Mouse (Mus musculus) gastrocnemius, adult 2 months (tissue): ENCODE data around the gene Cers1. TPM values are rescaled to one million over a fixed set of nuclear protein-coding genes. Genes with fewer than 3 reads are reported as not detected.

Source experiments
- DNase-seq: peaks from one replicate; pipeline ENCODE4 v3.0.0; 2022
- H3K27ac ChIP-seq: fragments of 200-600 bp; 2 replicates; pipeline ENCODE4 v1.8.1; 2022; ENCODE audit warnings: mild to moderate bottlenecking
- H3K4me3 ChIP-seq: fragments of 200-600 bp; 2 replicates; pipeline ENCODE4 v1.8.1; 2022; ENCODE audit warnings: mild to moderate bottlenecking, moderate library complexity
- CTCF ChIP-seq: fragments of 200-600 bp; IDR thresholded peaks from 2 replicates; pipeline ENCODE4 v1.8.1; 2022; ENCODE audit warnings: antibody characterized with exemption, mild to moderate bottlenecking, moderate library complexity
- intact Hi-C: fragments of 180-260 bp; cut with DNase I; formaldehyde crosslinking; loops from one replicate; pipeline ENCODE4 v1.15.1; 2025
- total RNA-seq, 2 experiments: library from RNA; stranded (reverse); gene quantifications; 2 replicates each; pipeline ENCODE4 v1.2.3; 2021

Gene Cers1
- total RNA-seq, 2 experiments from 2014 or later, result 14.0 to 23.3 TPM

DNA sequence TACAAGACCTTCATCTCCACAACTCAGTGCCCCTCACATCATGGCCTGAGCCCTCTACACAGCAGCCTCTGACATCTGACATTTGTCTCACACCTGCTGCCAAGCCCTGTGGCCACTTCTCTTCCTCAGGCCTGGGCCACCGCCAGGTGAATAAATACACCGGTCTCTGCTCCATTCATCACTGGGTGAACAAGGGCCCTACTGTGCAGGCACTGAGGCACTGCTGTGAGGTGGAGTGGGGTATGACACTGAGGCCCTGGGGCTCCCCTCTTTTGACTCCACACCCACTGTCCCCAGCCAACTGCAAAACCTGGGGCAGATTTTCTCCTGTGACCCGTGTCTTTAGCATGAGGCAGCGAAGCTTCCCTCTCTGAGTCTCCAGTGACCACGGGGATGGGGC, 51.0 kb downstream of the Cers1 start:
- TF ChIP-seq CTCF, result no peak
- no peak overlapping the region for H3K27ac ChIP-seq
- no peak for DNase-seq
- intact Hi-C loops, result no loop called here
- H3K4me3 ChIP-seq, result no peak overlapping the region

DNA sequence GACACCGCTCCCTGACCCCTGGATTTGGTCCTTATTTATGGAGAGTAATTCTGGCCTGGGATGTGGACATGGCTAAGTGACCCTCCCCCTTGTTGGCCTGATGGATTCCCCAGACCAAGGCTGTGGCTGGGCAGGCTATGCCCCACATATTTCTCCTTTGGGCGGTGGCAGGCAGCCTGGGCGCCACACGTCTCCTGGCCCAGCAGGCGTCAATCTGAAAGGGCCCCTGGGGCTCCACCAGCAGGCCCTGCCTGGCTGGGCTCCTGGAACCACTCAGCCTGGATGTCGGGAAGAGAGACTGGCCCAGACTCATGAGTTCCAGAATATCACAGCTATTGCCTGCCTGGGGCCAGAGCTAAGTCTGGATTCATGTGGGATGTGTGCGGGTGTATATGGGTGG, 54.9 kb downstream of the Cers1 start:
- no peak overlapping the region for H3K4me3 ChIP-seq
- DNase-seq, result peak; percentile 47
- H3K27ac ChIP-seq, result peak overlapping the region; percentile 20; the same call in 1 of the 2 replicates
- no peak for TF ChIP-seq CTCF
- intact Hi-C loops, result no loop called here

DNA sequence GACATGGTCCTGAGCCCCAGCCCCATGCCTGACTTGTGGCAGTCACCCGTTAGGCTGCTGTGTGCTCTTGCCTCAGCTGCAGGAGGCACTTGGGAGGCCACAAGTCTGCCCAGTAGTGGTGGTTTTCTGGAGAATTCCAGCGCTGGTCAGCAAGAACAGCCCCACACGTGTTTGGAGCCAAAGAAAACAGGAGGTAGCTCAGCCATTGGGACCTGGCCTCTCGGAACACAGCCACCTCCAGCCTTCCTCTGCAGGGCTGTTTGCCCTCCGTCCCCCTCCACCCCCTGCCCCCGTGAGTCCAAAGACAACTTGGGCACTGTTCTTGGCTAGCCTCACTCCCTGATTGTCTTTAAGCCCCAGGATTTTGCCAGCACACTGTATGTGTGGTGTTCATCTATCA, 56.4 kb downstream of the Cers1 start:
- intact Hi-C loops, result no loop called here
- DNase-seq, result no peak
- Histone ChIP-seq H3K4me3 (no peak overlapping the region), H3K27ac (peak overlapping the region; percentile 59)
- TF ChIP-seq CTCF, result no peak

DNA sequence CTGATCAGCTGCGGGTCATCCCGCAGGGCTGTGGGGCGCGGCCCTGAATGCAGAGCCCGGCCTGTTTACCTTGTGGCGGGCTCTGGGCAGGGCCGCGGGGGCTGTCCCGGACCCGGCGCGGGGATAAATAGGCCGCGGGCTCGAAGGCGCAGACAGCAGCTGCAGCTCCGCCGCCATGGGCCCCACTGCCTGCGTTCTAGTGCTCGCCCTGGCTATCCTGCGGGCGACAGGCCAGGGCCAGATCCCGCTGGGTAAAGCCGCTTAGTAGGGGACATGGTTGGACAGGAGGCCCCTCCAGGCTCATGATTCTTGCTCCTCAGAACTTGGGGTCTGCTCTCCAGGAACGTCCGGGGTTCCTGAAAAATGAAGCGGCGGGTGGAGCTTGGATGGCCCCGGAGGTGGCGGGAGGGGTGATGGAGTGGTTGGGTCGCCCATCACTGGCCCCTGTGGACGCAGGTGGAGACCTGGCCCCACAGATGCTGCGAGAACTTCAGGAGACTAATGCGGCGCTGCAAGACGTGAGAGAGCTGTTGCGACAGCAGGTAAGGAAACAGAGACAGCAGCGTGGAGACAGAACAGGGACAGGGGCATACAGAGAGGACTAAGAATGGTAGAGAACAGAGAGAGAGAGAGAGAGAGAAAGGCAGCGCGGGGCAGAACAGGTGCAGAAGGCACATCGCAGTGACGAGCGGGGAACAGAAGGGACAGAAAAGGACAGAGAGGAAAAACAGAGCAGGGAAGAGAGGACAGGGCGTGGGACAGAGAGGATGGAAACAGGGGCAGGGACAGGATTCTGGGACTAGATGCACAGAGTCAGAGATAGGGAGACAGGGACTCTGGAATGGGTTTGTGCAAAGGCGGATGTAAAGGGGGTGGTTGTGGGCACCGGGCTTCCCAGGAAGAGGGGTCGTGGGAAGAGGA, 58.1 kb downstream of the Cers1 start, which contains the start of gene Comp:
Gene Comp (plus strand): TSS at position 162 of the 921 bp plus-strand sequence.
- intact Hi-C loops, result no loop called here
- peak within 1 kb of the TSS; percentile 35 for H3K27ac ChIP-seq
- no peak for TF ChIP-seq CTCF
- no peak for DNase-seq
- peak within 1 kb of the TSS; percentile 63 for H3K4me3 ChIP-seq

DNA sequence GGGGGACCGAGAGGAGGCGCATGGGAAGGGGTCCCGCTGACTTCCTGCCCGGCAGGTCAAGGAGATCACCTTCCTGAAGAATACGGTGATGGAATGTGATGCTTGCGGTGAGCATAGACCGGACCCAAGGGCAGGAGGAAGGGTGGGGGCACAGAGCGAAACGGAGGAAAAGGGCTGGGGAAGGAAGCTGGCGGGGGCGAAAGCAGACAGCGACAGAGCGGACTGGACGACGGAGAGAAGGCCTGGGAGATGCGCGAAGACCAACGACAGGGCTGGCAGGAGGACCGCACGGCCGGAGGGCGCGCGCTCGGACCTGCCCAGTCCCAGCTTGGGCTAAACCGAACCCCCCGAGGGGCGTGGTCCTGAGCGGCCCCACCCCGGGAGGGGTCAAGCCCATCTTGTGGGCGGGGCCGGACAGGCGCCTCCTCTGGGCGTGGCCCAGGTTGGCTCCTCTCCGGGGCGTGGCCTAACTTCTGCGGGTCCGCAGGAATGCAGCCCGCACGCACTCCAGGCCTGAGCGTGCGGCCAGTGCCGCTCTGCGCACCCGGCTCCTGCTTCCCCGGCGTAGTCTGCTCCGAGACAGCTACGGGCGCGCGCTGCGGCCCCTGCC, 58.8 kb downstream of the Cers1 start:
- peak; percentile 89 for DNase-seq
- Histone ChIP-seq H3K27ac (peak overlapping the region; percentile 35), H3K4me3 (peak overlapping the region; percentile 63)
- intact Hi-C loops, result no loop called here
- no peak for TF ChIP-seq CTCF

DNA sequence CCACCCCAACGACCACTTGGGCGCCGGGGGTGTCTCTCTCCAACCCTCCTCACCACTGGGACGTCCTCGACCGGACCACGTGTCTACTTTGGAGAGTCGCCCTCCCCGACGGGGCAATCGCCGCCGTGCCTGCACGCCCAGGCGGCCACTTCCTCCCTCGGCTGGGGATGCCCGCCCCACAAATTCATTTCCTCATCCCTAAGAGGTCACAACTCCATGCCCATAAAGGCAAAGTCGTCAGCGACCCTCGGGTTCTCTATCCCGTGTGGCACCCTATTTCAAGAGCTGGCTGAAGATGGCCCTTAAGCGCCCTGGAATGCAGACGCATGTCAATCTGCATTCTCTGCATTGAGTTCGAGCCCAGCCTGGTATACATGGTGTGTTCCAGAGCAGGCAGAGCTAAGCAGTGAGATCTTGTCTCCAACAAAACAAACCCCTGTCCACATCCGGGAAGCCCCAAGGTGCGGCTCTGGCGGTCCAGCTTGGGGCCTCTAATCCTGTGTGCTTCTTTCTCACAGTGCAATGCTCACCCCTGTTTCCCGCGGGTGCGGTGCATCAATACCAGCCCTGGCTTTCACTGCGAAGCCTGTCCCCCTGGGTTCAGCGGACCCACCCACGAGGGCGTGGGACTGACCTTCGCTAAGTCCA, 59.8 kb downstream of the Cers1 start:
- intact Hi-C loops, result no loop called here
- no peak for TF ChIP-seq CTCF
- H3K27ac ChIP-seq, result no peak overlapping the region
- peak overlapping the region; percentile 63 for H3K4me3 ChIP-seq
- no peak for DNase-seq

DNA sequence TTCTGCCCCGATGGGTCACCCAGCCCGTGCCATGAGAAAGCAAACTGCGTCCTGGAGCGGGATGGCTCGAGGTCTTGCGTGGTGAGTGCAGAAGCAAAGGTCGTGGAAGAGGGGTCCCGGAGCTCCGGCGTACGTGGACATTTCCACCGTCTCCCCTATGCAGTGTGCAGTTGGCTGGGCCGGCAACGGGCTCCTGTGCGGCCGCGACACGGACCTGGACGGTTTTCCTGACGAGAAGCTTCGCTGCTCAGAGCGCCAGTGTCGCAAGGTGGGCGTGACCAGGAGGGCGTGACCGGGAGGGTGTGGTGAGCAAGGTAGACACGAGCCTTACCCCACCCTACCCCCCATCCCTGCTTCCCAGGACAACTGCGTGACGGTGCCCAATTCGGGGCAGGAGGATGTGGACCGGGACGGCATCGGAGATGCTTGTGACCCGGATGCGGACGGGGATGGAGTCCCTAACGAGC, 60.7 kb downstream of the Cers1 start:
- H3K27ac ChIP-seq, result no peak overlapping the region
- no peak for DNase-seq
- no peak for TF ChIP-seq CTCF
- peak overlapping the region; percentile 30 for H3K4me3 ChIP-seq
- intact Hi-C loops, result no loop called here

DNA sequence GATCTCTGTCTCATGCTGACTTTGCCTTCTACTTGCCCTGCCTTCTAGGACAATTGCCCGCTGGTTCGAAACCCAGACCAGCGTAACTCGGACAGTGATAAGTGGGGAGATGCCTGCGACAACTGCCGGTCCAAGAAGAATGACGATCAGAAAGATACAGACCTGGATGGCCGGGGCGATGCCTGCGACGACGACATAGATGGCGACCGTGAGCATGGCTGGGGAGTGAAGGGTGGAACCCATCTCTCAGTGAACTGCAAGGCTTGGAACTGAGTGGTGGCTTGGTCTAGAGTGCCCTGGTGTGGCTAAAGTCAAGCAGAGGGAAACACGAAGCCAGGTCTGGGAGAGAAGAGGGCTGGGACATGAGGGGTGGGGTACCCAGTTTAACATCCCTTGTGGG, 61.5 kb downstream of the Cers1 start:
- no peak for DNase-seq
- H3K27ac ChIP-seq, result no peak overlapping the region
- no peak for TF ChIP-seq CTCF
- no peak overlapping the region for H3K4me3 ChIP-seq
- intact Hi-C loops, result no loop called here

DNA sequence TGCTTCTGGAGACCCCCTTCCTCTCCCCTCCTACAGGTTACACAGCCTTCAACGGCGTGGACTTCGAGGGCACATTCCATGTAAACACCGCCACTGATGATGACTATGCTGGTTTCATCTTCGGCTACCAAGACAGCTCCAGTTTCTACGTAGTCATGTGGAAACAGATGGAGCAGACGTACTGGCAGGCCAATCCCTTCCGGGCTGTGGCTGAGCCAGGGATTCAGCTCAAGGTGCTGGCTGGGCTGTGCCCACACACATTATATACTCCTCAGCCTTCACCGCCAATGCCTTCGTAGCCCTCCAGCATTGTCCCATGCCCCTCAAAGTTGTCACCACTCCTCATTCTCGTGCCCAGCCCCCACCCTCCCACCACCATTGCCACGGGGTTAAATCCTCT, 64.5 kb downstream of the Cers1 start:
- TF ChIP-seq CTCF, result no peak
- H3K4me3 ChIP-seq, result no peak overlapping the region
- DNase-seq, result no peak
- no peak overlapping the region for H3K27ac ChIP-seq
- intact Hi-C loops, result no loop called here

Other genes starting within 250 kb of the Cers1 start
- 1 to 10 TPM in 1 of 2 experiments, under 1 TPM in 1; 0.33 to 1.0 TPM for gene Tm6sf2, start 242.9 kb upstream of the Cers1 start, total RNA-seq
- gene Hapln4, start 232.3 kb upstream of the Cers1 start, total RNA-seq, result under 1 TPM in 1 of 2 experiments, not detected in 1; 0.08 TPM
- gene Ncan, start 194.9 kb upstream of the Cers1 start, total RNA-seq, result not detected
- 1 to 10 TPM; 4.3 to 6.5 TPM for gene Nr2c2ap, start 184.4 kb upstream of the Cers1 start, total RNA-seq
- gene Rfxank, start 176.6 kb upstream of the Cers1 start, total RNA-seq, result 10 to 100 TPM in 1 of 2 experiments, 1 to 10 TPM in 1; 7.5 to 10.7 TPM
- gene Borcs8, start 176.3 kb upstream of the Cers1 start, total RNA-seq, result 10 to 100 TPM; 11.6 to 14.8 TPM
- gene Mef2b, start 176.1 kb upstream of the Cers1 start, total RNA-seq, result under 1 TPM; 0.31 to 0.56 TPM
- gene Tmem161a, start 143.4 kb upstream of the Cers1 start, total RNA-seq, result 10 to 100 TPM; 81.1 to 86.2 TPM
- 10 to 100 TPM; 27.5 to 33.3 TPM for gene Slc25a42, start 103.5 kb upstream of the Cers1 start, total RNA-seq
- 10 to 100 TPM; 41.8 to 50.7 TPM for gene Sugp2, start 81.5 kb upstream of the Cers1 start, total RNA-seq
- 1 to 10 TPM; 7.6 to 9.7 TPM for gene Armc6, start 81.3 kb upstream of the Cers1 start, total RNA-seq
- gene Homer3, start 32.9 kb upstream of the Cers1 start, total RNA-seq, result 1 to 10 TPM; 3.8 to 4.3 TPM
- 10 to 100 TPM; 29.9 to 30.0 TPM for gene Ddx49, start 13.3 kb upstream of the Cers1 start, total RNA-seq
- gene Cope, start 13.3 kb upstream of the Cers1 start, total RNA-seq, result 100 to 1,000 TPM; 118 to 128 TPM
- gene Gdf1, start 14.0 kb downstream of the Cers1 start, total RNA-seq, result 1 to 10 TPM in 1 of 2 experiments, not detected in 1; 1.0 TPM
- 10 to 100 TPM; 28.1 to 35.1 TPM for gene Upf1, start 37.5 kb downstream of the Cers1 start, total RNA-seq
- 10 to 100 TPM in 1 of 2 experiments, 1 to 10 TPM in 1; 5.5 to 31.2 TPM for gene Comp, start 57.8 kb downstream of the Cers1 start, total RNA-seq
- gene Crtc1, start 123.8 kb downstream of the Cers1 start, total RNA-seq, result 1 to 10 TPM; 8.9 to 9.5 TPM
- gene Klhl26, start 161.2 kb downstream of the Cers1 start, total RNA-seq, result 1 to 10 TPM; 6.7 to 8.5 TPM
- gene Tmem59l, start 171.6 kb downstream of the Cers1 start, total RNA-seq, result not detected
- 1 to 10 TPM; 2.5 to 3.2 TPM for gene Crlf1, start 177.4 kb downstream of the Cers1 start, total RNA-seq
- gene Rex1bd, start 191.0 kb downstream of the Cers1 start, total RNA-seq, result 100 to 1,000 TPM; 146 to 148 TPM
- gene Uba52, start 195.0 kb downstream of the Cers1 start, total RNA-seq, result 100 to 1,000 TPM; 777 to 924 TPM
- 100 to 1,000 TPM; 108 to 112 TPM for gene Fkbp8, start 211.9 kb downstream of the Cers1 start, total RNA-seq
- gene Kxd1, start 212.2 kb downstream of the Cers1 start, total RNA-seq, result 10 to 100 TPM; 70.4 to 83.9 TPM
- 10 to 100 TPM; 11.9 to 14.6 TPM for gene Ell, start 223.7 kb downstream of the Cers1 start, total RNA-seq